Mouse (Mus musculus): ENCODE measurements at regions not wholly inside any gene's neighbourhood (a gene's known extent, or its start where the extent isn't known, plus 50 kb on each side); places are given as distances from the start of the nearest gene placed in this dataset.

GRCm38 (mm10) chr17:62384053-62384452 lies 497.1 kb downstream of the Efna5 start:
- DNase-seq (ENCODE audit: low spot score in 2 of 2) = no peak
- Histone ChIP-seq H3K27ac (no peak overlapping the region), H3K4me3 (no peak overlapping the region)
- TF ChIP-seq CTCF (conservative IDR thresholded peaks at IDR 0.05) = no peak

- H3K4me3 ChIP-seq = no peak overlapping the region
- TF ChIP-seq CTCF (conservative IDR thresholded peaks at IDR 0.05) = no peak
- no peak overlapping the region for H3K27ac ChIP-seq
- DNase-seq (ENCODE audit: low spot score in 2 of 2) = no peak
These were observed 502.2 kb downstream of the Efna5 start for GRCm38 (mm10) chr17:62378868-62379417.

- TF ChIP-seq CTCF (conservative IDR thresholded peaks at IDR 0.05) = no peak
- DNase-seq (ENCODE audit: low spot score in 2 of 2) = peak in 1 of 2 experiments; percentile 12
- Histone ChIP-seq H3K4me3 (no peak overlapping the region), H3K27ac (no peak overlapping the region)
These were observed 512.0 kb downstream of the Efna5 start for GRCm38 (mm10) chr17:62369100-62369499.

- H3K4me3 ChIP-seq = no peak overlapping the region
- TF ChIP-seq CTCF (conservative IDR thresholded peaks at IDR 0.05) = no peak
- no peak overlapping the region for H3K27ac ChIP-seq
- DNase-seq (ENCODE audit: low spot score in 2 of 2) = no peak
These were observed 513.2 kb downstream of the Efna5 start for GRCm38 (mm10) chr17:62367937-62368336.

GRCm38 (mm10) chr17:62358323-62358722 lies 522.8 kb downstream of the Efna5 start:
- no peak overlapping the region for H3K27ac ChIP-seq
- H3K4me3 ChIP-seq = no peak overlapping the region
- TF ChIP-seq CTCF (conservative IDR thresholded peaks at IDR 0.05) = no peak
- DNase-seq (ENCODE audit: low spot score in 2 of 2) = no peak

- no peak for TF ChIP-seq CTCF (conservative IDR thresholded peaks at IDR 0.05)
- DNase-seq (ENCODE audit: low spot score in 2 of 2) = peak in 1 of 2 experiments; percentile 26
- no peak overlapping the region for H3K4me3 ChIP-seq
These were observed 543.1 kb downstream of the Efna5 start for GRCm38 (mm10) chr17:62337890-62338557.

GRCm38 (mm10) chr17:62330226-62330625 lies 550.9 kb downstream of the Efna5 start:
- DNase-seq (ENCODE audit: low spot score in 2 of 2) = peak in 1 of 2 experiments; percentile 23
- Histone ChIP-seq H3K27ac (no peak overlapping the region), H3K4me3 (no peak overlapping the region)
- no peak for TF ChIP-seq CTCF (conservative IDR thresholded peaks at IDR 0.05)

More at GRCm38 (mm10) chr17:62337890-62338557, 543.1 kb downstream of the Efna5 start:
- H3K27ac ChIP-seq = no peak overlapping the region

GRCm38 (mm10) chr17:62326844-62327243 lies 554.3 kb downstream of the Efna5 start:
- no peak for DNase-seq (ENCODE audit: low spot score in 2 of 2)
- Histone ChIP-seq H3K27ac (no peak overlapping the region), H3K4me3 (no peak overlapping the region)
- no peak for TF ChIP-seq CTCF (conservative IDR thresholded peaks at IDR 0.05)

- TF ChIP-seq CTCF (conservative IDR thresholded peaks at IDR 0.05) = no peak
- Histone ChIP-seq H3K4me3 (no peak overlapping the region), H3K27ac (no peak overlapping the region)
- no peak for DNase-seq (ENCODE audit: low spot score in 2 of 2)
These were observed 562.1 kb downstream of the Efna5 start for GRCm38 (mm10) chr17:62319033-62319432.

- H3K27ac ChIP-seq = no peak overlapping the region
- no peak for DNase-seq (ENCODE audit: low spot score in 2 of 2)
- H3K4me3 ChIP-seq = no peak overlapping the region
- TF ChIP-seq CTCF (conservative IDR thresholded peaks at IDR 0.05) = peak; percentile 51
These were observed 571.1 kb downstream of the Efna5 start for GRCm38 (mm10) chr17:62310059-62310458.

GRCm38 (mm10) chr17:62307111-62307510 lies 574.0 kb downstream of the Efna5 start:
- no peak for DNase-seq (ENCODE audit: low spot score in 2 of 2)
- no peak for TF ChIP-seq CTCF (conservative IDR thresholded peaks at IDR 0.05)
- H3K4me3 ChIP-seq = no peak overlapping the region
- no peak overlapping the region for H3K27ac ChIP-seq

GRCm38 (mm10) chr17:62306524-62306923 lies 574.6 kb downstream of the Efna5 start:
- Histone ChIP-seq H3K4me3 (no peak overlapping the region), H3K27ac (no peak overlapping the region)
- DNase-seq (ENCODE audit: low spot score in 2 of 2) = no peak
- TF ChIP-seq CTCF (conservative IDR thresholded peaks at IDR 0.05) = no peak

GRCm38 (mm10) chr17:62305140-62305539 lies 576.0 kb downstream of the Efna5 start:
- Histone ChIP-seq H3K4me3 (no peak overlapping the region), H3K27ac (no peak overlapping the region)
- TF ChIP-seq CTCF (conservative IDR thresholded peaks at IDR 0.05) = no peak
- DNase-seq (ENCODE audit: low spot score in 2 of 2) = no peak

- no peak for DNase-seq (ENCODE audit: low spot score in 2 of 2)
- no peak overlapping the region for H3K4me3 ChIP-seq
These were observed 577.0 kb downstream of the Efna5 start for GRCm38 (mm10) chr17:62304073-62304472.

More at GRCm38 (mm10) chr17:62304073-62304472, 577.0 kb downstream of the Efna5 start:
- no peak for TF ChIP-seq CTCF (conservative IDR thresholded peaks at IDR 0.05)
- no peak overlapping the region for H3K27ac ChIP-seq
